Mouse (Mus musculus) bone marrow macrophage, adult 2 months (primary cell): ENCODE results near the gene Ntm.

Source experiments
- CTCF ChIP-seq: IDR thresholded peaks from 2 replicates; pipeline ENCODE4 v1.5.1; 2012; ENCODE audit warnings: low read depth, mild to moderate bottlenecking, low read length, moderate library complexity
- POLR2A ChIP-seq: IDR thresholded peaks from 2 replicates; pipeline ENCODE4 v1.6.1; 2012; ENCODE audit warnings: mild to moderate bottlenecking, low read depth, low read length, borderline replicate concordance

DNA sequence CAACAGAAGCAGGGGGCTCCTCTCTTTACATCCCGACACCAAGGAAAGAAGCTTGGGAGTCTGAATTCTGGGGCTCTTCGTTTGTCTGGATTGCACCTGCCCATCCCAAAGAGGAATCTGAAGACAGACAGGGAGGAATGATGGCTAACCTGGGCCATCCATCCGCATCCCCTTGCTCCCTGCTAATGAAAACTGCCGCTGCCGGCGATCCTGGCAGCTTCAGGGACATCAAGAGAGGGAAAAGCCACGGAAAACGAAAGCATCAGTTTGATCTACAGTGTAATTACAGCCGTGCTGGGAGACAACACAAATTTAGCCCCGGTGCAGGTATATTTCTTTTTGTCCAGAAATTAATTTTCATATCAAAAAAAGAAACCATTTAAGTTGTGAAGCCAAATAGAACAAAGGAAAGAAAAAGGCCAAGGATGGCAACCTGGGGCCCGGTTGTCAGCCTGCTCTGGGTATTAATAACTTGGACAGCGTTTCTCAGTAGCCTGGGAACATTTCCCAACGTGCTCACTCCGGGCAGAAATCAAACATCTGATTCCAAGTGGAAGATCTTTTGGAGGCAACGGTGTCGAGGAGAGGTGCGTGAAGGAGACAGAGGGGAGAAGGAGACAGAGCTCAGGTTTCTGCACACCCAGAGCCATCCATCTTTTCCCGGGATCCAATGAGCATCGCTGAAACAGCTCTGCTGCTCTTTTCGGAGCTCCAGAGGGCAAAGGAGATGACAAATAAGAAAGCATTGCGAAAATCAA is 368.2 kb downstream of the Ntm start:
- TF ChIP-seq POLR2A (no peak), CTCF (no peak)
